Mouse (Mus musculus) liver, embryonic 14 days (tissue): ENCODE data around the gene Gm49394. TPM values are rescaled to one million over a fixed set of nuclear protein-coding genes. Genes with fewer than 3 reads are reported as not detected.

Experiments used
- polyA plus RNA-seq: library from polyadenylated mRNA; depleted of rRNA; stranded (reverse); fragments of >200 nt; gene quantifications from 2 replicates; pipeline ENCODE4 v1.2.3, GENCODE M21; 2012; rRNA removed

Gene Gm49394
- polyA plus RNA-seq = 0.05 and 0.07 TPM in 2 replicates

GRCm38 (mm10) chr7:142669751-142670625 lies at the start of gene Gm49394:
Gene Gm49394, minus strand, starts transcription at chr7:142669942.

DNA sequence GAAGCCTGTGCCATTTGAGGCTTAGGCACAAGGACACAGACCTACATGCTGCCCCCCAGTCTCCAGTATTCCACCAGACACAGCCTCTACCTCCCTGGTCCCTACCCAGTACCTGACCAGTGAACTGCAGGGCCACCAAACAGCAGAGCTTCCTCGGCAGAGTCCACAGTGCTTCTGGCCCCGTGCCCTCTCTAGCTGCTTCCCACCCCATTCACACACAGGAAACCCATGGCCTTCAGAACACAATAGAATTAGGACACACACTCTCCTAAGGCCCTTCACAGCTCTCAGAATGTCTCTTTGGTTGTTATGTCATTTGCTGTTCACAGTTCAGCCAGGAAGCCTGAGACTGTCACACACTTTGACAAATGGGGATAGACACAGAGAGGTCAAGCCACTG lies 3.1 kb downstream of the Gm49394 start, which contains the start of gene Igf2:
Gene Igf2, minus strand, starts transcription at position 158 of the 400 bp plus-strand sequence.

Other genes with a start within 250 kb of the Gm49394 start
- 1.5 TPM in 1 of 2 replicates, not detected in the other for gene Syt8, start 235.1 kb downstream of the Gm49394 start, polyA plus RNA-seq
- 3.3 and 8.7 TPM in 2 replicates for gene Tnni2, start 228.1 kb downstream of the Gm49394 start, polyA plus RNA-seq
- gene Lsp1, start 209.1 kb downstream of the Gm49394 start, polyA plus RNA-seq = 12.0 and 13.8 TPM in 2 replicates
- gene Tnnt3, start 171.1 kb downstream of the Gm49394 start, polyA plus RNA-seq = 0.27 and 5.5 TPM in 2 replicates
- 44.6 and 47.3 TPM in 2 replicates for gene Mrpl23, start 137.3 kb downstream of the Gm49394 start, polyA plus RNA-seq
- 818 and 856 TPM in 2 replicates for gene Igf2, start 3.1 kb downstream of the Gm49394 start, polyA plus RNA-seq
- gene Ins2, start 73.4 kb upstream of the Gm49394 start, polyA plus RNA-seq = 0.42 TPM in 1 of 2 replicates, not detected in the other